Mouse (Mus musculus) heart, adult 2 months (tissue): ENCODE data around the gene Ern1. TPM values are rescaled to one million over a fixed set of nuclear protein-coding genes. Genes with fewer than 3 reads are reported as not detected.

ENCODE experiments used
- DNase-seq, 2 experiments: peaks; one replicate each; pipeline ENCODE4 v3.0.0; 2021
- H3K27ac ChIP-seq: fragments of 200-600 bp; 2 replicates; pipeline ENCODE4 v1.8.1; 2022
- H3K27me3 ChIP-seq: fragments of 200-500 bp; 2 replicates; pipeline ENCODE4 v1.6.1; 2012; ENCODE audit warnings: mild to moderate bottlenecking, low read length, inconsistent platforms, mixed read lengths; ENCODE audit not compliant: control insufficient read depth, insufficient read depth
- H3K36me3 ChIP-seq: fragments of 200-500 bp; 2 replicates; pipeline ENCODE4 v1.6.1; 2012; ENCODE audit warnings: low read length, inconsistent platforms; ENCODE audit not compliant: control insufficient read depth, insufficient read depth
- H3K4me1 ChIP-seq: fragments of 200-500 bp; 2 replicates; pipeline ENCODE4 v1.6.1; 2011; ENCODE audit warnings: low read length; ENCODE audit not compliant: control insufficient read depth, insufficient read depth
- H3K4me3 ChIP-seq: fragments of 200-600 bp; 2 replicates; pipeline ENCODE4 v1.8.1; 2022
- H3K79me2 ChIP-seq: fragments of 200-500 bp; replicated peaks from 2 replicates; pipeline ENCODE4 v1.6.1; 2012; ENCODE audit warnings: mild to moderate bottlenecking, inconsistent platforms, low read length, moderate library complexity, mixed read lengths; ENCODE audit not compliant: control insufficient read depth, insufficient read depth
- H3K9ac ChIP-seq: fragments of 200-500 bp; 2 replicates; pipeline ENCODE4 v1.6.1; 2012; ENCODE audit warnings: low read depth, mild to moderate bottlenecking, control low read depth, inconsistent platforms, low read length, mixed read lengths
- CTCF ChIP-seq: fragments of 200-600 bp; IDR thresholded peaks from 2 replicates; pipeline ENCODE4 v1.8.1; 2022; ENCODE audit warnings: antibody characterized with exemption, mild to moderate bottlenecking, moderate library complexity
- EP300 ChIP-seq: fragments of 200-500 bp; IDR thresholded peaks from 2 replicates; pipeline ENCODE4 v1.6.1; 2011; ENCODE audit warnings: low read depth, low read length, control low read depth; ENCODE audit not compliant: insufficient read depth
- POLR2A ChIP-seq: fragments of 200-500 bp; IDR thresholded peaks from 2 replicates; pipeline ENCODE4 v1.6.1; 2011; ENCODE audit warnings: mild to moderate bottlenecking, low read depth, low read length, control low read depth; ENCODE audit not compliant: insufficient read depth
- WGBS: fragments of 180-500 bp; shearing (Covaris S2); methylation state at CpG from one replicate; pipeline ENCODE4 v1.1.7; 2018; 5-methylcytosine and 5-hydroxymethylcytosine counted together
- intact Hi-C: fragments of 180-260 bp; cut with DNase I; formaldehyde crosslinking; loops from one replicate; pipeline ENCODE4 v1.15.1; 2025
- polyA plus RNA-seq: library from polyadenylated mRNA; depleted of rRNA; stranded (reverse); fragments of >200 nt; gene quantifications from 2 replicates; pipeline ENCODE4 v1.2.3, GENCODE M21; 2012
- total RNA-seq, 2 experiments: library from RNA; stranded (reverse); gene quantifications; 2 replicates each; pipeline ENCODE4 v1.2.3; 2021

Gene Ern1
- total and polyA plus RNA-seq, 3 experiments: 6.4 to 13.9 (median 10.2) TPM

GRCm38 (mm10) chr11:106365366-106365765 lies 122.3 kb downstream of the Ern1 start, which contains the start of gene Prr29:
Gene Prr29 (plus strand): TSS chr11:106365472.
- Histone ChIP-seq H3K9ac (peak within 1 kb of the TSS; percentile 50), H3K27me3 (no peaks in the 10 kb centered on the region), H3K36me3 (no peaks in the 10 kb centered on the region), H3K4me1 (peaks cover 1% of the 10 kb centered on the region), H3K27ac (peak within 1 kb of the TSS; percentile 65), H3K79me2 (no peaks in the 10 kb centered on the region), H3K4me3 (peak within 1 kb of the TSS; percentile 12; the same call in 1 of the 2 replicates)
- intact Hi-C loops: loop anchor here (2.0 kb wide), 1 partner anchor 35 kb away; no protein-coding TSS in a partner anchor
- 60% methylated on average over 10 of the region's 10 CpGs for WGBS
- TF ChIP-seq EP300 (no peak), POLR2A (no peak), CTCF (no peak)
- DNase-seq: no peak

- Histone ChIP-seq H3K79me2 (no peaks in the 10 kb centered on the region), H3K27me3 (no peaks in the 10 kb centered on the region), H3K4me3 (no peak overlapping the region), H3K9ac (peak overlapping the region; percentile 50), H3K27ac (peak overlapping the region; percentile 65), H3K36me3 (no peaks in the 10 kb centered on the region), H3K4me1 (peaks cover 1% of the 10 kb centered on the region)
- 22% methylated on average over 11 of the region's 11 CpGs for WGBS
- intact Hi-C loops: loop anchor here (2.0 kb wide), 1 partner anchor 34 kb away; no protein-coding TSS in a partner anchor
- 0 out of 2 replicates have a peak, but pooled peaks have one; percentile 17 for TF ChIP-seq EP300
- peak; percentile 44; the same call in 1 of the 2 replicates for TF ChIP-seq POLR2A
- no peak for TF ChIP-seq CTCF
- peak; percentile 48 to 52 for DNase-seq
Measured at GRCm38 (mm10) chr11:106364712-106365111, 122.9 kb downstream of the Ern1 start.

- Histone ChIP-seq H3K36me3 (no peaks in the 10 kb centered on the region), H3K27ac (no peak overlapping the region), H3K4me3 (no peak overlapping the region), H3K79me2 (no peaks in the 10 kb centered on the region), H3K27me3 (no peaks in the 10 kb centered on the region), H3K9ac (no peak overlapping the region), H3K4me1 (peaks cover 2% of the 10 kb centered on the region; the same call in 1 of the 2 replicates)
- TF ChIP-seq CTCF (peak; percentile 30), EP300 (no peak), POLR2A (no peak)
- intact Hi-C loops: no loop called here
- no peak for DNase-seq
- 50% methylated on average over 5 of the region's 5 CpGs for WGBS
Measured at GRCm38 (mm10) chr11:106359350-106359749, 128.3 kb downstream of the Ern1 start.

- TF ChIP-seq CTCF (no peak), EP300 (no peak), POLR2A (no peak)
- Histone ChIP-seq H3K27ac (0 out of 2 replicates have a peak overlapping the region, but pooled peaks have one; percentile 9), H3K9ac (no peak overlapping the region)
Measured at GRCm38 (mm10) chr11:106355382-106356128, 132.1 kb downstream of the Ern1 start.

GRCm38 (mm10) chr11:106354181-106354580 lies 133.5 kb downstream of the Ern1 start:
- Histone ChIP-seq H3K79me2 (no peaks in the 10 kb centered on the region), H3K4me3 (no peak overlapping the region), H3K36me3 (no peaks in the 10 kb centered on the region), H3K27ac (no peak overlapping the region), H3K9ac (no peak overlapping the region), H3K4me1 (peaks cover 4% of the 10 kb centered on the region; the same call in 1 of the 2 replicates), H3K27me3 (no peaks in the 10 kb centered on the region)
- TF ChIP-seq CTCF (no peak), POLR2A (no peak), EP300 (no peak)
- no peak for DNase-seq
- intact Hi-C loops: no loop called here
- WGBS: 50% methylated on average over 1 of the region's 1 CpGs

More at GRCm38 (mm10) chr11:106355382-106356128, 132.1 kb downstream of the Ern1 start:
- Histone ChIP-seq H3K79me2 (no peaks in the 10 kb centered on the region), H3K4me1 (peaks cover 4% of the 10 kb centered on the region; the same call in 1 of the 2 replicates), H3K27me3 (no peaks in the 10 kb centered on the region), H3K36me3 (no peaks in the 10 kb centered on the region), H3K4me3 (no peak overlapping the region)
- DNase-seq: peak in 1 of 2 experiments; percentile 43
- WGBS: 32% methylated on average over 19 of the region's 19 CpGs
- intact Hi-C loops: no loop called here

- no peaks in the 10 kb centered on the region for H3K36me3 ChIP-seq
- intact Hi-C loops: no loop called here
- no peak within 1 kb of the TSS for H3K9ac ChIP-seq
- TF ChIP-seq POLR2A (no peak), CTCF (no peak), EP300 (no peak)
- no peak for DNase-seq
- H3K79me2 ChIP-seq: no peaks in the 10 kb centered on the region
- H3K4me3 ChIP-seq: no peak within 1 kb of the TSS
- WGBS: 75% methylated on average over 12 of the region's 12 CpGs
- peaks cover 4% of the 10 kb centered on the region; the same call in 1 of the 2 replicates for H3K4me1 ChIP-seq
- no peak within 1 kb of the TSS for H3K27ac ChIP-seq
- H3K27me3 ChIP-seq: no peaks in the 10 kb centered on the region
Measured at GRCm38 (mm10) chr11:106353188-106353587, 134.5 kb downstream of the Ern1 start, which contains the start of gene Scn4a. Gene Scn4a (minus strand): TSS chr11:106353288.
